Mouse (Mus musculus) ES-E14 (cell line): Measurements from ENCODE around the gene Thra. TPM values are rescaled to one million over a fixed set of nuclear protein-coding genes. Genes with fewer than 3 reads are reported as not detected.
A peak's percentile ranks its signal among the peaks of the same experiment; 100 is the strongest.

Source experiments
- DNase-seq: peaks from one replicate; pipeline ENCODE4 v3.0.0-alpha.2; 2013; ENCODE audit warnings: low read depth, low spot score
- H3K27ac ChIP-seq: 2 replicates; pipeline ENCODE4 v1.5.1; 2012; ENCODE audit warnings: low read depth, mild to moderate bottlenecking, low read length, moderate library complexity, mixed read lengths; ENCODE audit not compliant: poor library complexity, insufficient read depth, severe bottlenecking
- H3K36me3 ChIP-seq: 2 replicates; pipeline ENCODE4 v1.6.1; 2012; ENCODE audit warnings: mild to moderate bottlenecking, low read length, moderate library complexity, mixed read lengths; ENCODE audit not compliant: control insufficient read depth, poor library complexity, insufficient read depth, severe bottlenecking
- H3K4me1 ChIP-seq, 2 experiments: fragments of 150-350 bp in 1 of 2; sonication (generic) in 1 of 2; 2 replicates each; pipeline ENCODE4 v1.6.1; 2012; ENCODE audit warnings: low read length in 2 of 2, mild to moderate bottlenecking in 1 of 2, mixed read lengths in 1 of 2; ENCODE audit not compliant: control insufficient read depth in 2 of 2, insufficient read depth in 2 of 2, poor library complexity in 1 of 2
- H3K4me3 ChIP-seq, 2 experiments: fragments of 150-350 bp in 1 of 2; sonication (generic) in 1 of 2; 2 replicates each; pipeline ENCODE4 v1.5.1; 2012; ENCODE audit warnings: low read length in 2 of 2, low read depth in 1 of 2, mild to moderate bottlenecking in 1 of 2, mixed read lengths in 1 of 2; ENCODE audit not compliant: insufficient read depth in 1 of 2, poor library complexity in 1 of 2, severe bottlenecking in 1 of 2
- H3K9ac ChIP-seq: 2 replicates; pipeline ENCODE4 v1.6.1; 2012; ENCODE audit warnings: low read depth, mild to moderate bottlenecking, low read length, mixed read lengths; ENCODE audit not compliant: poor library complexity, insufficient read depth, severe bottlenecking
- H3K9me3 ChIP-seq: fragments of 150-350 bp; sonication (generic); 2 replicates; pipeline ENCODE4 v1.6.1; 2012; ENCODE audit warnings: low read depth, mild to moderate bottlenecking, low read length; ENCODE audit not compliant: control insufficient read depth, insufficient read depth
- CHD2 ChIP-seq: IDR thresholded peaks from 2 replicates; pipeline ENCODE4 v1.6.1; 2014; ENCODE audit warnings: mild to moderate bottlenecking, low read depth, low read length, inconsistent platforms
- HCFC1 ChIP-seq: IDR thresholded peaks from 2 replicates; pipeline ENCODE4 v1.6.1; 2012; ENCODE audit warnings: low read length, inconsistent platforms, borderline replicate concordance; ENCODE audit not compliant: insufficient read depth
- MAFK ChIP-seq: IDR thresholded peaks from 2 replicates; pipeline ENCODE4 v1.6.1; 2014; ENCODE audit warnings: mild to moderate bottlenecking, low read depth, low read length, inconsistent platforms; ENCODE audit not compliant: insufficient read depth
- ZC3H11A ChIP-seq: IDR thresholded peaks from 2 replicates; pipeline ENCODE4 v1.6.1; 2012; ENCODE audit warnings: low read depth, mild to moderate bottlenecking, inconsistent platforms, low read length, borderline replicate concordance
- ZNF384 ChIP-seq: IDR thresholded peaks from 2 replicates; pipeline ENCODE4 v1.6.1; 2012; ENCODE audit warnings: low read depth, low read length, inconsistent platforms
- in situ Hi-C, 2 experiments: fragments of 600-800 bp; cut with MboI; formaldehyde crosslinking; loops; one replicate each; pipeline ENCODE4 v1.15.1; 2025; ENCODE audit warnings: low sequenced_read_pairs in 2 of 2, inconsistent platforms in 1 of 2; ENCODE audit not compliant: unreplicated experiment in 2 of 2
- total RNA-seq: library from RNA; depleted of rRNA; stranded (reverse); fragments of 300-350 nt; gene quantifications from 2 replicates; pipeline ENCODE4 v1.2.3, GENCODE M21; 2012

Thra gene
- total RNA-seq, 1 experiment, result 7.7 TPM

- Histone ChIP-seq H3K4me1 (peaks cover 0 to 15% of the 10 kb centered on the region in 2 experiments; a peak in 2 of 4 replicates), H3K27ac (no peak overlapping the region), H3K36me3 (no peaks in the 10 kb centered on the region), H3K4me3 (no peak overlapping the region), H3K9ac (no peak overlapping the region), H3K9me3 (no peaks in the 10 kb centered on the region)
- DNase-seq, result no peak
- in situ Hi-C loops, result no loop called here
- TF ChIP-seq ZC3H11A (no peak), ZNF384 (no peak), MAFK (no peak), CHD2 (no peak), HCFC1 (no peak)
Observed at GRCm38 (mm10) chr11:98723098-98723497, 17.3 kb upstream of the Thra start.

- H3K36me3 ChIP-seq, result no peaks in the 10 kb centered on the region
Observed at GRCm38 (mm10) chr11:98725926-98726506, 14.4 kb upstream of the Thra start.

GRCm38 (mm10) chr11:98729119-98729588 lies 11.3 kb upstream of the Thra start, which contains the start of gene Med24:
TSS of gene Med24 (minus strand) at chr11:98729435.
- no peaks in the 10 kb centered on the region for H3K4me1 ChIP-seq
- TF ChIP-seq CHD2 (peak; percentile 96), HCFC1 (peak; percentile 96), ZC3H11A (no peak)
- no peaks in the 10 kb centered on the region for H3K36me3 ChIP-seq
- H3K4me3 ChIP-seq, result peak within 1 kb of the TSS; percentile 78 to 89
- no peaks in the 10 kb centered on the region for H3K9me3 ChIP-seq
- DNase-seq, result peak; percentile 83
- no peak within 1 kb of the TSS for H3K27ac ChIP-seq
- peak within 1 kb of the TSS; percentile 77 for H3K9ac ChIP-seq
- in situ Hi-C loops, result no loop called here

More at GRCm38 (mm10) chr11:98725926-98726506, 14.4 kb upstream of the Thra start:
- Histone ChIP-seq H3K4me3 (no peak overlapping the region), H3K9ac (no peak overlapping the region), H3K9me3 (no peaks in the 10 kb centered on the region), H3K4me1 (peaks cover 0 to 2% of the 10 kb centered on the region in 2 experiments; a peak in 1 of 4 replicates), H3K27ac (no peak overlapping the region)
- in situ Hi-C loops, result no loop called here
- no peak for DNase-seq
- no peak for TF ChIP-seq CHD2

- TF ChIP-seq MAFK (no peak), CHD2 (no peak)
- Histone ChIP-seq H3K4me1 (no peaks in the 10 kb centered on the region), H3K9ac (no peak overlapping the region), H3K9me3 (no peaks in the 10 kb centered on the region), H3K4me3 (no peak overlapping the region), H3K36me3 (no peaks in the 10 kb centered on the region), H3K27ac (no peak overlapping the region)
- DNase-seq, result no peak
- in situ Hi-C loops, result loop anchor here in 1 of 2 experiments (10.0 kb wide), 1 partner anchor 54 kb away; no protein-coding TSS in a partner anchor
Observed at GRCm38 (mm10) chr11:98730727-98731126, 9.7 kb upstream of the Thra start.

GRCm38 (mm10) chr11:98731134-98731533 lies 9.3 kb upstream of the Thra start:
- Histone ChIP-seq H3K36me3 (no peaks in the 10 kb centered on the region), H3K4me1 (no peaks in the 10 kb centered on the region), H3K9me3 (no peaks in the 10 kb centered on the region), H3K27ac (no peak overlapping the region), H3K4me3 (no peak overlapping the region), H3K9ac (no peak overlapping the region; the same call in 1 of the 2 replicates)
- TF ChIP-seq CHD2, result no peak
- no peak for TF ChIP-seq ZC3H11A
- no peak for TF ChIP-seq ZNF384
- TF ChIP-seq MAFK, result no peak
- TF ChIP-seq HCFC1, result no peak
- no peak for DNase-seq
- in situ Hi-C loops, result loop anchor here in 1 of 2 experiments (10.0 kb wide), 1 partner anchor 54 kb away; no protein-coding TSS in a partner anchor
